Mouse (Mus musculus) heart, embryonic 14.5 days (tissue): ENCODE data around the gene Gal3st2b. TPM values are rescaled to one million over a fixed set of nuclear protein-coding genes. Genes with fewer than 3 reads are reported as not detected.
"Not testable (repeated sequence)": the region's sequence is repeated elsewhere in the genome, so short reads cannot be mapped to it uniquely, and the experiment has no call there.

Experiments used
- ATAC-seq: fragments of 200-750 bp; cut with Nextera tagmentation; 2 replicates; pipeline ENCODE4 v1.8.0; 2017; ENCODE audit warnings: low read depth, moderate TSS enrichment; ENCODE audit not compliant: insufficient number of reproducible peaks, insufficient read depth, low FRiP score
- H3K27ac ChIP-seq, 2 experiments: fragments of 200-500 bp in 1 of 2; fragments of 300-500 bp in 1 of 2; sonication (generic) in 1 of 2; replicated peaks in 1 of 2; 2 replicates each; pipeline ENCODE4 v1.5.1; 2012 to 2014; ENCODE audit warnings: low read depth in 2 of 2, low read length in 2 of 2, control low read depth in 1 of 2, mild to moderate bottlenecking in 1 of 2, mixed read lengths in 1 of 2; ENCODE audit not compliant: control insufficient read depth in 1 of 2, insufficient read depth in 1 of 2
- H3K27me3 ChIP-seq: fragments of 300-500 bp; sonication (generic); 2 replicates; pipeline ENCODE4 v1.6.1; 2014; ENCODE audit warnings: mild to moderate bottlenecking, low read length, control low read depth; ENCODE audit not compliant: control insufficient read depth, insufficient read depth
- H3K36me3 ChIP-seq: fragments of 300-500 bp; sonication (generic); 2 replicates; pipeline ENCODE4 v1.6.1; 2014; ENCODE audit warnings: mild to moderate bottlenecking, control low read depth, low read length, mixed read lengths; ENCODE audit not compliant: control insufficient read depth, insufficient read depth
- H3K4me1 ChIP-seq, 2 experiments: fragments of 200-500 bp in 1 of 2; fragments of 300-500 bp in 1 of 2; sonication (generic) in 1 of 2; 2 replicates each; pipeline ENCODE4 v1.6.1; 2012 to 2014; ENCODE audit warnings: low read length in 2 of 2, control low read depth in 1 of 2, mixed read lengths in 1 of 2; ENCODE audit not compliant: control insufficient read depth in 2 of 2, insufficient read depth in 2 of 2
- H3K4me2 ChIP-seq: fragments of 300-500 bp; sonication (generic); 2 replicates; pipeline ENCODE4 v1.6.1; 2014; ENCODE audit warnings: mild to moderate bottlenecking, low read length
- H3K4me3 ChIP-seq, 2 experiments: fragments of 200-500 bp in 1 of 2; fragments of 300-500 bp in 1 of 2; sonication (generic) in 1 of 2; 2 replicates each; pipeline ENCODE4 v1.5.1; 2012 to 2014; ENCODE audit warnings: low read length in 2 of 2, mild to moderate bottlenecking in 2 of 2, control low read depth in 1 of 2, low read depth in 1 of 2, moderate library complexity in 1 of 2; ENCODE audit not compliant: control insufficient read depth in 1 of 2, insufficient read depth in 1 of 2
- H3K9ac ChIP-seq: fragments of 300-500 bp; sonication (generic); 2 replicates; pipeline ENCODE4 v1.6.1; 2014; ENCODE audit warnings: mild to moderate bottlenecking, low read length
- H3K9me3 ChIP-seq: fragments of 300-500 bp; sonication (generic); 2 replicates; pipeline ENCODE4 v1.6.1; 2016; ENCODE audit warnings: low read length, control low read depth; ENCODE audit not compliant: control insufficient read depth
- WGBS: fragments of 180-500 bp; shearing (Covaris S2); extraction: QIAGEN DNeasy Blood & Tissue Kit; methylation state at CpG from one replicate; pipeline ENCODE4 v1.1.7; 2014; 5-methylcytosine and 5-hydroxymethylcytosine counted together
- polyA plus RNA-seq: library from polyadenylated mRNA; unstranded; fragments of >200 nt; fragmentation: Nextera tagmentation; extraction: Ambion mirVana; gene quantifications from 2 replicates; pipeline ENCODE4 v1.2.1, GENCODE M21; 2014

Gal3st2b gene
- polyA plus RNA-seq, 1 experiment from 2014 or later: not detected

DNA sequence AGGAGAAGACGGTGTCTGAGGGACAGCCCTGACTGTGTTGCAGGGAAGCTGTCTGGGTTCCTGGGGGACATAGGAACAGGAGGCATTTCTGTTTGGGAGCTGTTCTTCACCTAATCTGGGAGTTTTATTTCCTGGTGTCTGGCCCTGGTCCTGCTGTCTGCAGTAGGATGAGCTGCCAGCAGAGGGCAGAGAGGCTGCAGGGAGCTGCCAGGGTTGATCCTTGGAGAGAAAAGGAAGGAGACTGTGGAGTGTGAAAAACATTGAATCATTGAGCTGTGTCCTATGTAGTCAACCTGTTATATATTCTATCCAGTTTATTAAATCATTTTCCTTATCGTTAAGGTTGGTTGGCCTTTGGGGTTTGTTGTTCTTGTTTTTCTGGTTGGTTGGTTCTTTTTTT lies 62.8 kb downstream of the Gal3st2b start:
- not testable (repeated sequence) for H3K4me3 ChIP-seq, H3K4me2 ChIP-seq, H3K9ac ChIP-seq, H3K4me1 ChIP-seq, H3K27me3 ChIP-seq, ATAC-seq, H3K27ac ChIP-seq, H3K9me3 ChIP-seq, H3K36me3 ChIP-seq
- no CpG with 5 or more reads among the region's 2 CpGs for WGBS

DNA sequence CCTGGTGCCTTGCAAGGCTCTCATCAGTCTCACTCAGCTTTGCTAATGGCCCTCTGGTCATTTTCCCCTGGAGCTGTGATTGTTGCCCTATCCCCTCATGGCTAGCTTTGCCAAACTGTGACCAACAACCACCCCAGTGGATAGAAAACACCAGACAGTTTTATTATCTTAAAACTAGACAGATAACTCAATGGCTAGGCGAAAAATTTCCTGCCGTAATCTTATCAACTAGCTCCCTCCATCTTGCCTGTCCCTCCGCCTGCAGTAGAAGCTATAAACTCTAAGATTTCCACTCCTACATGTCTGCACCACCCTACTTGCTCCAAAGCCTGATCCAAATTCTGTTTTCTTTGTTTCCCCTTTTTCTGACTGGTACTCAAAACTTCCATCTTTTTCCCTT lies 68.1 kb downstream of the Gal3st2b start:
- Histone ChIP-seq H3K36me3 (no peaks in the 10 kb centered on the region), H3K4me1 (no peaks in the 10 kb centered on the region), H3K27me3 (no peaks in the 10 kb centered on the region), H3K9ac (no peak overlapping the region), H3K4me2 (no peak overlapping the region), H3K27ac (no peak overlapping the region), H3K9me3 (no peaks in the 10 kb centered on the region), H3K4me3 (no peak overlapping the region)
- no peak for ATAC-seq
- 34% methylated on average over 3 of the region's 3 CpGs for WGBS

DNA sequence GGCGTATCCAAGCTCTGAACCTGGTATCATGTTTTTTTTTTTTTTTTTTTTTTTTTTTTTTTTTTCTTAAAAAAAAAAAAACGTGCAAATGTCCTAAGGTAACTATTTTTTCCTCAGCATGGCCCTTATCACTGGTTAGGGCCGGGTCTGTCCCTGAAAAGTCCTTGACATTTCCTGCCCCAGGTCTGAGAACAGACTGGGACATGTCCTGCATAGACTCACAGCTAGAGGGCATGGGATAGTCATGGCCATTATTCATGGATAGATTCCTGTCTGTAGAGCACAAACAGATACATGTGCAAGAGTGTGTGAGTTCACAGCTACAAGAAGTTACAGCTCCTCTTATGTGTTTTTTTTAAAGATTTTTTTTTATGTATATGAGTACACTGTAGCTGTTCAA lies 70.7 kb downstream of the Gal3st2b start:
- H3K4me3 ChIP-seq: no peak overlapping the region
- H3K4me2 ChIP-seq: no peak overlapping the region
- H3K9ac ChIP-seq: no peak overlapping the region
- WGBS: 42% methylated on average over 3 of the region's 3 CpGs
- no peak overlapping the region for H3K27ac ChIP-seq
- no peaks in the 10 kb centered on the region for H3K4me1 ChIP-seq
- H3K9me3 ChIP-seq: no peaks in the 10 kb centered on the region
- no peaks in the 10 kb centered on the region for H3K36me3 ChIP-seq
- ATAC-seq: no peak
- H3K27me3 ChIP-seq: no peaks in the 10 kb centered on the region

DNA sequence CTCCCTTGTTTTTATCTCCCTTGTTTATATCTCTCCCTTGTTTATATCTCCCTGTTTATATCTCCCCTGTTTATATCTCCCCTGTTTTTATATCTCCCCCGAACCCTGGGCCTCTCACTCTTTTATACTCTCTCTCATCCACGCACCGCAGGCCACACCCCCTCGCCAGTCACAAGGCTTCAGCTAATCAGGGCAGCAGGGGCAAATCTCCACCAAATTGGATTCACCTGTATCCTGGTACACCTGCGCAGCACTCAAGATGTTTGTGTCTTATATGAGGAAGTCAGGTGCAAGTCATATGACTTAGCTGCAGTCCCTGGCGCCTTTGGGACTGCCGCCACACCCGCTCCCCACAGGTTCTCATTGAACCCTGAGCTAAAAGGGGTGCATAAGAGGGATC lies 72.1 kb downstream of the Gal3st2b start, which contains the start of gene Gal3st2c:
Gene Gal3st2c (plus strand): TSS at position 301 of the 400 bp plus-strand sequence.
- H3K4me1 ChIP-seq, H3K4me2 ChIP-seq, H3K27ac ChIP-seq, H3K9me3 ChIP-seq, H3K36me3 ChIP-seq, ATAC-seq, H3K9ac ChIP-seq, H3K4me3 ChIP-seq, H3K27me3 ChIP-seq: not testable (repeated sequence)
- 81% methylated on average over 7 of the region's 8 CpGs for WGBS

DNA sequence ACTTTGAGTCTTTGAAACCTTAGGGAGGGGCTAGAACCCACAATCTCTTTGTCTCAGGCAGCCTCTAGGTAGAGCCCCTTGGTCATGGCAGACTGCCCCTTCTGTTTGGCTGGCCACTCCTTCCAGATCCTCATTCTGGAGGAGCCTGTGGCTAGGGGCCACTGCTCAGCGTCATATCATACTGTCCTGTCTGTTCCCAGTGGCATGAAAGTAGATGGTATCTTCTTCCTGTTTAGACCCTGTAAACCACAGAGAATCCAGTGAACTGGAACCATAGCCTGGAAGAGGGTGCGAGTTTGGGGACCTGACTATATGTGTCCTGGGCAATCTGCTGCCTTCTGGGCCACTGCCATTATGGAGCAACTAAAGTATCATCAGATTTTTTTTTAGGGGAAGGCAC lies 73.0 kb downstream of the Gal3st2b start:
- not testable (repeated sequence) for H3K9ac ChIP-seq, H3K4me1 ChIP-seq, H3K4me3 ChIP-seq, ATAC-seq, H3K27me3 ChIP-seq, H3K4me2 ChIP-seq, H3K36me3 ChIP-seq, H3K27ac ChIP-seq, H3K9me3 ChIP-seq
- 66% methylated on average over 2 of the region's 2 CpGs for WGBS

DNA sequence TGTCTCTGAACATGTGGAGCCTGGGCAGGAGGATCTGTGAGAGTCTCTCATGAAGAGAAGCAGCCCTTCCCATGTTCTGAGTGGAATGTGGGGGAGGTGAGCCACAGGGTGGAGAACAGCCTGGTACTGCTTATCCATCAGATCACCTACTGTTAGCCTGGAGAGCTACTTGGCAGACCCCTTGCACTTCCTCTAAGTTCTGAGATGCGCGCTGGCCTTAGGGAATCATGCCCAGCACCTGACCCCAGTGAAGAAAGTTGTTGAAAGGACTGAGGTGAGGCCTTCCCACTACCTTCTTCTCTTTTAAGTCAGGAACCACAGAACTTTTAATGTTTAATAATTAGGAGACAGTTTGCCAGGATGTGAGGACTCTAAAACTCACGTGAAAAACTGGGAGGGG lies 73.4 kb downstream of the Gal3st2b start:
- H3K4me1 ChIP-seq, H3K27me3 ChIP-seq, ATAC-seq: not testable (repeated sequence)

More for the DNA sequence above, 73.4 kb downstream of the Gal3st2b start:
- WGBS: 71% methylated on average over 3 of the region's 3 CpGs
- not testable (repeated sequence) for H3K9ac ChIP-seq, H3K9me3 ChIP-seq, H3K27ac ChIP-seq, H3K4me2 ChIP-seq, H3K4me3 ChIP-seq, H3K36me3 ChIP-seq

Other genes with a start within 250 kb of the Gal3st2b start
- 33.8 and 37.0 TPM in 2 replicates for gene Bok, start 232.7 kb upstream of the Gal3st2b start, polyA plus RNA-seq
- gene Atg4b, start 166.8 kb upstream of the Gal3st2b start, polyA plus RNA-seq: 63.1 and 63.5 TPM in 2 replicates
- gene Thap4, start 163.4 kb upstream of the Gal3st2b start, polyA plus RNA-seq: 52.8 and 59.4 TPM in 2 replicates
- gene Dtymk, start 116.4 kb upstream of the Gal3st2b start, polyA plus RNA-seq: 164 and 167 TPM in 2 replicates
- 11.2 and 11.6 TPM in 2 replicates for gene Ing5, start 114.3 kb upstream of the Gal3st2b start, polyA plus RNA-seq
- 16.1 and 17.3 TPM in 2 replicates for gene D2hgdh, start 93.4 kb upstream of the Gal3st2b start, polyA plus RNA-seq
- gene Gal3st2, start 57.0 kb upstream of the Gal3st2b start, polyA plus RNA-seq: 0.08 TPM in 1 of 2 replicates, not detected in the other
- gene Gal3st2c, start 72.2 kb downstream of the Gal3st2b start, polyA plus RNA-seq: 0.03 and 0.04 TPM in 2 replicates
- not detected in 2 replicates for gene Neu4, start 102.1 kb downstream of the Gal3st2b start, polyA plus RNA-seq
- gene Pdcd1, start 134.2 kb downstream of the Gal3st2b start, polyA plus RNA-seq: 0.13 and 0.30 TPM in 2 replicates